8 mouse cellular contexts compared by ENCODE assay signal in genomic region chr17:45596631-45597396, GRCm38 (mm10). TPM values are rescaled to one million over a fixed set of nuclear protein-coding genes. Genes with fewer than 3 reads are reported as not detected.
DNase-seq lines count a peak whose midpoint lies in the region; ATAC-seq and TF ChIP-seq lines count a peak whose summit lies in the region.

No protein-coding gene starts in this region.

- no peaks in the 10 kb centered on the region for H3K9me3 ChIP-seq in E14TG2a.4 (ENCODE audit: low read length)
- H3K9me3 ChIP-seq in forebrain, embryonic 12.5 days, result no peaks in the 10 kb centered on the region

- ATAC-seq in forebrain, embryonic 12.5 days (ENCODE audit: low FRiP score), result peak; percentile 37; the same call in 1 of the 2 replicates
- no peak for ATAC-seq in inflammation-experienced regulatory T-cells, adult 6 months

- peak overlapping the region; percentile 77 for H3K27ac ChIP-seq in bone marrow macrophage, adult 2 months (ENCODE audit: insufficient read depth, low read depth, low read length)
- H3K27ac ChIP-seq in forebrain, embryonic 12.5 days, result peak overlapping the region; percentile 33; the same call in 1 of the 2 replicates

- H3K9ac ChIP-seq in forebrain, embryonic 12.5 days, result no peak overlapping the region

- H3K36me3 ChIP-seq in E14TG2a.4 (ENCODE audit: insufficient read depth, low read length), result peaks cover 43% of the 10 kb centered on the region
- no peaks in the 10 kb centered on the region for H3K36me3 ChIP-seq in forebrain, embryonic 12.5 days (replicated peaks)

- peak overlapping the region; percentile 98 for H3K4me3 ChIP-seq in E14TG2a.4 (replicated peaks; ENCODE audit: low read length)
- no peak overlapping the region for H3K4me3 ChIP-seq in bone marrow macrophage, adult 2 months (ENCODE audit: insufficient read depth, low read length)
- no peak overlapping the region for H3K4me3 ChIP-seq in forebrain, embryonic 12.5 days (replicated peaks)

- TF ChIP-seq POLR2A in bone marrow macrophage, adult 2 months (IDR thresholded peaks at IDR 0.05; ENCODE audit: borderline replicate concordance, low read depth, low read length), result no peak

- no peak for TF ChIP-seq CTCF in E14TG2a.4 (conservative IDR thresholded peaks at IDR 0.05; ENCODE audit: low read length)
- peak; percentile 33; the same call in 1 of the 2 replicates for TF ChIP-seq CTCF in bone marrow macrophage, adult 2 months (IDR thresholded peaks at IDR 0.05; ENCODE audit: low read depth, low read length)

- DNase-seq in heart, postnatal 25 days (ENCODE audit: low spot score), result peak; percentile 74
- DNase-seq in layer of hippocampus, adult 18-20 months (ENCODE audit: low spot score in 2 of 2), result peak; percentile 41 to 65
- DNase-seq in lung, postnatal 14 days, result peak; percentile 83
- peak; percentile 78 to 80 for DNase-seq in right cerebral cortex, postnatal 10 days (ENCODE audit: low spot score in 2 of 2)

- H3K4me1 ChIP-seq in E14TG2a.4 (replicated peaks; ENCODE audit: low read depth, low read length), result peaks cover 80% of the 10 kb centered on the region
- peaks cover 42% of the 10 kb centered on the region for H3K4me1 ChIP-seq in bone marrow macrophage, adult 2 months (ENCODE audit: control insufficient read depth, insufficient read depth, low read length)
- peaks cover 64% of the 10 kb centered on the region for H3K4me1 ChIP-seq in forebrain, embryonic 12.5 days

- 24% methylated on average over 11 of the region's 11 CpGs for WGBS in forebrain, embryonic 12.5 days

- no peaks in the 10 kb centered on the region for H3K27me3 ChIP-seq in E14TG2a.4 (ENCODE audit: insufficient read depth, low read length)
- peaks cover 74% of the 10 kb centered on the region for H3K27me3 ChIP-seq in forebrain, embryonic 12.5 days

- H3K4me2 ChIP-seq in forebrain, embryonic 12.5 days, result no peak overlapping the region

- intact Hi-C loops in heart, postnatal 25 days (cut with DNase I), result loop anchor here (2.0 kb wide), 1 partner anchor 14 kb away; no protein-coding TSS in a partner anchor

RNA-seq across cellular contexts. Expression of gene Slc29a1, which starts 2.6 kb away (rescaled TPM):
- polyA plus RNA-seq in bone marrow macrophage, adult 2 months (2012; ENCODE audit: insufficient read depth, insufficient read length, missing spikeins), result 88.6 and 93.9 TPM in 2 replicates
- 50.2 and 52.0 TPM in 2 replicates for polyA plus RNA-seq in forebrain, embryonic 12.5 days (2016; fragmentation: Nextera tagmentation; extraction: Ambion mirVana)
- 10 to 100 TPM; 77.9 to 78.4 TPM for total RNA-seq in heart, postnatal 25 days (2021)
- 10 to 100 TPM; 16.4 to 20.4 TPM for total RNA-seq in layer of hippocampus, adult 18-20 months (2021)
- polyA plus RNA-seq in inflammation-experienced regulatory T-cells, adult 6 months (2017; shearing (Covaris generic)), result 100 to 1,000 TPM in 2 of 3 experiments, 10 to 100 TPM in 1; 72.2 to 131 (median 109) TPM

RNA-seq across cellular contexts. Expression of gene Mymx, which starts 5.1 kb away (rescaled TPM):
- polyA plus RNA-seq in bone marrow macrophage, adult 2 months (2012; ENCODE audit: insufficient read depth, insufficient read length, missing spikeins), result not detected in 2 replicates
- 0.24 TPM in 1 of 2 replicates, not detected in the other for polyA plus RNA-seq in forebrain, embryonic 12.5 days (2016; fragmentation: Nextera tagmentation; extraction: Ambion mirVana)
- not detected for total RNA-seq in heart, postnatal 25 days (2021)
- not detected for total RNA-seq in layer of hippocampus, adult 18-20 months (2021)
- polyA plus RNA-seq in inflammation-experienced regulatory T-cells, adult 6 months (2017; shearing (Covaris generic)), result not detected

RNA-seq across cellular contexts. Expression of gene Hsp90ab1, which starts 23.7 kb away (rescaled TPM):
- 586 and 617 TPM in 2 replicates for polyA plus RNA-seq in bone marrow macrophage, adult 2 months (2012; ENCODE audit: insufficient read depth, insufficient read length, missing spikeins)
- 1,580 and 1,603 TPM in 2 replicates for polyA plus RNA-seq in forebrain, embryonic 12.5 days (2016; fragmentation: Nextera tagmentation; extraction: Ambion mirVana)
- 1,000 to 10,000 TPM; 1,042 to 1,257 TPM for total RNA-seq in heart, postnatal 25 days (2021)
- total RNA-seq in layer of hippocampus, adult 18-20 months (2021), result 1,000 to 10,000 TPM; 1,799 to 1,827 TPM
- polyA plus RNA-seq in inflammation-experienced regulatory T-cells, adult 6 months (2017; shearing (Covaris generic)), result 1,000 to 10,000 TPM in 1 of 3 experiments, 100 to 1,000 TPM in 2; 939 to 1,028 (median 983) TPM

RNA-seq across cellular contexts. Expression of gene Slc35b2, which starts 33.1 kb away (rescaled TPM):
- polyA plus RNA-seq in bone marrow macrophage, adult 2 months (2012; ENCODE audit: insufficient read depth, insufficient read length, missing spikeins), result 73.7 and 83.1 TPM in 2 replicates
- polyA plus RNA-seq in forebrain, embryonic 12.5 days (2016; fragmentation: Nextera tagmentation; extraction: Ambion mirVana), result 91.0 and 91.7 TPM in 2 replicates
- 10 to 100 TPM; 23.7 to 24.3 TPM for total RNA-seq in heart, postnatal 25 days (2021)
- 10 to 100 TPM; 26.2 to 29.9 TPM for total RNA-seq in layer of hippocampus, adult 18-20 months (2021)
- polyA plus RNA-seq in inflammation-experienced regulatory T-cells, adult 6 months (2017; shearing (Covaris generic)), result 10 to 100 TPM; 30.2 to 38.1 (median 32.6) TPM

RNA-seq across cellular contexts. Expression of gene Nfkbie, which starts 41.3 kb away (rescaled TPM):
- polyA plus RNA-seq in bone marrow macrophage, adult 2 months (2012; ENCODE audit: insufficient read depth, insufficient read length, missing spikeins), result 27.0 and 30.8 TPM in 2 replicates
- 5.5 and 5.7 TPM in 2 replicates for polyA plus RNA-seq in forebrain, embryonic 12.5 days (2016; fragmentation: Nextera tagmentation; extraction: Ambion mirVana)
- total RNA-seq in heart, postnatal 25 days (2021), result 1 to 10 TPM; 1.3 to 1.4 TPM
- total RNA-seq in layer of hippocampus, adult 18-20 months (2021), result 1 to 10 TPM; 2.3 to 2.5 TPM
- 10 to 100 TPM; 35.1 to 44.1 (median 43.1) TPM for polyA plus RNA-seq in inflammation-experienced regulatory T-cells, adult 6 months (2017; shearing (Covaris generic))
